Comparison of ENCODE assay signal across 8 mouse cellular contexts in the genomic region with DNA sequence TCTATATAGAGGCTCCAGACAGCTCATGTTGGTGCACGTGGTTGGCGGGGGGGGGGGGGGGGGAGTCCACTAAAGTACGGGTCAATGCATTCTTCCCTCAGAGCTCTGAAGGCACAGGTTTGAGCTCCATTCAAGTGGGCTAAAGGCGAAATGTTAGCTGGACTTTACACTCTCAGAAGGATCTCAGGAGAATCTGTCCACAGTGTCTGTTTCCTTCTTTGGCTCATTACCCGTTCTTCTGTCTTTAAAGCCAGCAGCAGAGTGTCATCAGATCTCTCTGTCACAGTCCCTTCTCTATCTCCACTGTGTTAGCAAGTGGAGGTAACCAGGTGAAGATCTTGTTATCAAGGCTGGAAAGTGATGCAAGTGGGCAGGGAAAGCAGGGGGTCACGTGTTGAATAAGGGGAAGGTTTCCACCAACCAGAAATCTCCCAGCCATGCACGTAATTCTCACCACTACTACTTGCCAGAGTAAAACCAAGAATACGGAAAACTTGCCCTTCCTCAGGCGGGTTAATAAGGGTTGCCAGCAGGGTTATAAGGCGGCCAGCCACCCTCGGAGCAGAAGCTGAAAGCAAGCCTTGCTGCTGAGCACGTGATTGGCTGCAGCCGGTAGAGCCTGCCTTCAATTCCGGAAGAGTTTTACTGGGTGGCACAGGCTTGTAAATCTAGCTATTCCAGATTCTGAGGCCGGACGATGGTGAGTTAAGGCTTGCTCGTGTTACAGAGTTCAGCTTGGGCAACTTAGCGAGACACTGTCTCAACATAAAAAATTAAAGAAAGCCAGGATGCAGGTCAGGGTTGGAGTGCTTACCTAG.
DNase-seq lines count a peak whose midpoint lies in the region; ATAC-seq lines count a peak whose summit lies in the region.

No protein-coding gene starts in this region.

- 15% methylated on average over 18 of the region's 18 CpGs for WGBS in kidney, embryonic 14.5 days

- H3K4me2 ChIP-seq in kidney, embryonic 14.5 days (replicated peaks; ENCODE audit: low read depth, low read length): peak overlapping the region; percentile 58

- H3K9me3 ChIP-seq in kidney, embryonic 14.5 days (ENCODE audit: control insufficient read depth, low read length): no peaks in the 10 kb centered on the region

- DNase-seq in layer of hippocampus, postnatal 14 days (ENCODE audit: low spot score in 2 of 2): peak; percentile 3 to 10
- no peak for DNase-seq in layer of hippocampus, adult 9-10 months (ENCODE audit: low spot score)
- peak; percentile 11 for DNase-seq in adrenal gland, postnatal 25 days
- peak; percentile 8 to 9 for DNase-seq in frontal cortex, postnatal 36 days (ENCODE audit: low spot score in 2 of 2)
- peak; percentile 5 for DNase-seq in lung, postnatal 10 days
- peak; percentile 4 for DNase-seq in skeletal muscle tissue, adult 2 months (ENCODE audit: low read depth, low spot score)
- DNase-seq in cerebellum, adult 9-10 months: no peak

- H3K27ac ChIP-seq in kidney, embryonic 14.5 days (ENCODE audit: low read depth, low read length): no peak overlapping the region

- H3K27me3 ChIP-seq in kidney, embryonic 14.5 days (ENCODE audit: control insufficient read depth, insufficient read depth, low read length): no peaks in the 10 kb centered on the region

- no peak overlapping the region; the same call in 1 of the 2 replicates for H3K9ac ChIP-seq in kidney, embryonic 14.5 days (ENCODE audit: low read depth, low read length)

- 0 out of 2 replicates have a peak, but pooled peaks cover 3% of the 10 kb centered on the region for H3K4me1 ChIP-seq in kidney, embryonic 14.5 days (ENCODE audit: control insufficient read depth, insufficient read depth, low read length)

- ATAC-seq in kidney, embryonic 14.5 days (ENCODE audit: low FRiP score, low TSS enrichment): peak; percentile 78

- no peaks in the 10 kb centered on the region for H3K36me3 ChIP-seq in kidney, embryonic 14.5 days (ENCODE audit: control insufficient read depth, insufficient read depth, low read length)

- peak overlapping the region; percentile 16; the same call in 1 of the 2 replicates for H3K4me3 ChIP-seq in kidney, embryonic 14.5 days (ENCODE audit: low read length)

Comparison
In these comparisons a context has a peak if more than half of its experiments do, and no peak if none do; other contexts are left out.
1. DNase-seq: peak in layer of hippocampus, postnatal 14 days (2 of 2), adrenal gland, postnatal 25 days (single experiment), frontal cortex, postnatal 36 days (2 of 2), lung, postnatal 10 days (single experiment) and skeletal muscle tissue, adult 2 months (single experiment); none in layer of hippocampus, adult 9-10 months (single experiment) and cerebellum, adult 9-10 months (single experiment).